31 mouse cellular contexts compared by ENCODE assay signal in the genomic region with DNA sequence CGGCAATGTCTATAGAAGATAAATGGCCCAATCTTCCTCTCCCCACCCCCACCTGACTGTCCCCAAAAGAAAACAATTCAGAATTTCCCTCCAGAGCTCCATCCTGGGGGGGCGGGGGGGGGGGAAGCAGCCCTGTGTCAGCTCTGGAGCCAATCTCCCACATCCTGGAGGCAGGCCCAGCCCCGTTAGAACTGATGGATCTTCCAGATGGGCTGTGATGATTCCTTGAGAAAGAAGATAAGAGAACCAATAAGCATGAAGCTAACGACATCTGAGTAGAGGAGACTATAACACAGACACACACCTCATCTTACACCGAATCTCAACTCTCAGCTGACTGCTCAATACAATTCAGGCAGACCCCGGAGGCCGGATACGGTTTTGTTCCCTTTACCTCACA.
DNase-seq lines count a peak whose midpoint lies in the region; ATAC-seq and TF ChIP-seq lines count a peak whose summit lies in the region.
"Had no signal": no experiment of that assay in that cellular context is flagged by ENCODE, and none has a peak within 500 bp of the region (broad histone marks: within the 10 kb centered on the region; RNA-seq: fewer than 3 reads in every experiment).

No protein-coding gene starts in this region.

- no peak for DNase-seq in embryonic facial prominence, embryonic 10.5 days (ENCODE audit: low spot score)
- DNase-seq in heart, adult 11 months = peak; percentile 97
- no peak for DNase-seq in hindbrain, embryonic 10.5 days (ENCODE audit: low spot score)
- no peak for DNase-seq in hindbrain, embryonic 11.5 days (ENCODE audit: low spot score)
- DNase-seq in limb, embryonic 14.5 days (ENCODE audit: low spot score) = peak; percentile 20
- DNase-seq in lung, postnatal 0 days (ENCODE audit: low spot score) = no peak
- DNase-seq: adrenal gland, postnatal 10 days; cerebellum, adult 8-10 months; cerebellum, postnatal 25 days; gastrocnemius, postnatal 25 days; kidney, adult 8-10 months; kidney, postnatal 4 days; layer of hippocampus, postnatal 36 days; left cerebral cortex, postnatal 4 days; lung, embryonic 14.5 days; retina, postnatal 1 day; right cerebral cortex, postnatal 14 days; thymus, postnatal 25 days had no signal

- H3K4me3 ChIP-seq in embryonic facial prominence, embryonic 15.5 days (replicated peaks) = no peak overlapping the region
- H3K4me3 ChIP-seq in embryonic facial prominence, embryonic 10.5 days = no peak overlapping the region
- no peak overlapping the region for H3K4me3 ChIP-seq in heart, embryonic 11.5 days (ENCODE audit: low read depth, low read length)
- no peak overlapping the region for H3K4me3 ChIP-seq in hindbrain, embryonic 10.5 days
- no peak overlapping the region for H3K4me3 ChIP-seq in hindbrain, embryonic 11.5 days (ENCODE audit: low read depth, low read length)
- no peak overlapping the region for H3K4me3 ChIP-seq in limb, embryonic 14.5 days (replicated peaks; ENCODE audit: low read length)
- H3K4me3 ChIP-seq in lung, postnatal 0 days (ENCODE audit: low read depth, low read length) = no peak overlapping the region
- H3K4me3 ChIP-seq: forebrain, embryonic 15.5 days; heart, embryonic 15.5 days; hindbrain, embryonic 13.5 days; liver, embryonic 15.5 days; midbrain, embryonic 10.5 days; midbrain, embryonic 15.5 days; neural tube, embryonic 15.5 days; stomach, embryonic 15.5 days had no signal

- no peak overlapping the region for H3K4me2 ChIP-seq in embryonic facial prominence, embryonic 15.5 days (replicated peaks)
- no peak overlapping the region for H3K4me2 ChIP-seq in heart, embryonic 11.5 days
- H3K4me2 ChIP-seq in hindbrain, embryonic 11.5 days (replicated peaks; ENCODE audit: low read depth, low read length) = no peak overlapping the region
- no peak overlapping the region for H3K4me2 ChIP-seq in limb, embryonic 14.5 days (replicated peaks; ENCODE audit: low read depth, low read length, severe bottlenecking)
- H3K4me2 ChIP-seq in lung, postnatal 0 days (replicated peaks; ENCODE audit: low read depth, low read length) = no peak overlapping the region
- H3K4me2 ChIP-seq: forebrain, embryonic 15.5 days; heart, embryonic 15.5 days; hindbrain, embryonic 13.5 days; liver, embryonic 15.5 days; lung, embryonic 14.5 days; midbrain, embryonic 15.5 days; neural tube, embryonic 15.5 days; stomach, embryonic 15.5 days had no signal

- TF ChIP-seq CTCF in lung, postnatal 0 days (IDR thresholded peaks at IDR 0.05) = no peak

- no peaks in the 10 kb centered on the region for H3K4me1 ChIP-seq in embryonic facial prominence, embryonic 15.5 days
- H3K4me1 ChIP-seq in embryonic facial prominence, embryonic 10.5 days = peaks cover 3% of the 10 kb centered on the region; the same call in 1 of the 2 replicates
- H3K4me1 ChIP-seq in heart, embryonic 11.5 days (ENCODE audit: control insufficient read depth, insufficient read depth, low read length) = no peaks in the 10 kb centered on the region
- H3K4me1 ChIP-seq in hindbrain, embryonic 10.5 days (replicated peaks) = no peaks in the 10 kb centered on the region; the same call in 1 of the 2 replicates
- no peaks in the 10 kb centered on the region for H3K4me1 ChIP-seq in hindbrain, embryonic 11.5 days (replicated peaks; ENCODE audit: control insufficient read depth, insufficient read depth, low read length)
- no peaks in the 10 kb centered on the region for H3K4me1 ChIP-seq in limb, embryonic 14.5 days (ENCODE audit: control insufficient read depth, insufficient read depth, low read length)
- H3K4me1 ChIP-seq in lung, postnatal 0 days (ENCODE audit: insufficient read depth, low read depth, low read length) = no peaks in the 10 kb centered on the region
- H3K4me1 ChIP-seq: forebrain, embryonic 15.5 days; heart, embryonic 15.5 days; hindbrain, embryonic 13.5 days; midbrain, embryonic 10.5 days; midbrain, embryonic 15.5 days; neural tube, embryonic 15.5 days; stomach, embryonic 15.5 days had no signal

- TF ChIP-seq EP300 in lung, postnatal 0 days (IDR thresholded peaks at IDR 0.05) = no peak

- no peaks in the 10 kb centered on the region for H3K9me3 ChIP-seq in embryonic facial prominence, embryonic 15.5 days (replicated peaks)
- H3K9me3 ChIP-seq in embryonic facial prominence, embryonic 10.5 days = no peaks in the 10 kb centered on the region
- no peaks in the 10 kb centered on the region for H3K9me3 ChIP-seq in heart, embryonic 11.5 days (replicated peaks; ENCODE audit: control insufficient read depth, low read length)
- H3K9me3 ChIP-seq in hindbrain, embryonic 10.5 days = no peaks in the 10 kb centered on the region
- H3K9me3 ChIP-seq in hindbrain, embryonic 11.5 days (ENCODE audit: control insufficient read depth, low read length) = no peaks in the 10 kb centered on the region
- no peaks in the 10 kb centered on the region for H3K9me3 ChIP-seq in limb, embryonic 14.5 days (ENCODE audit: control insufficient read depth, low read length)
- H3K9me3 ChIP-seq in lung, postnatal 0 days (ENCODE audit: low read length) = no peaks in the 10 kb centered on the region
- H3K9me3 ChIP-seq: forebrain, embryonic 15.5 days; heart, embryonic 15.5 days; hindbrain, embryonic 13.5 days; liver, embryonic 15.5 days; midbrain, embryonic 10.5 days; midbrain, embryonic 15.5 days; neural tube, embryonic 15.5 days; stomach, embryonic 15.5 days had no signal

- ATAC-seq in embryonic facial prominence, embryonic 15.5 days (ENCODE audit: insufficient number of reproducible peaks, low FRiP score, low TSS enrichment, low read depth) = 0 out of 2 replicates have a peak, but pooled peaks have one; percentile 39
- no peak for ATAC-seq in heart, embryonic 11.5 days (replicated peaks; ENCODE audit: insufficient number of reproducible peaks, low FRiP score, low TSS enrichment)
- no peak for ATAC-seq in hindbrain, embryonic 11.5 days (ENCODE audit: low FRiP score)
- ATAC-seq in limb, embryonic 14.5 days (ENCODE audit: low FRiP score, low read depth) = peak; percentile 68; the same call in 1 of the 2 replicates
- no peak for ATAC-seq in lung, postnatal 0 days
- ATAC-seq: forebrain, embryonic 15.5 days; intestine, embryonic 16.5 days; midbrain, embryonic 15.5 days had no signal

- no peaks in the 10 kb centered on the region for H3K36me3 ChIP-seq in embryonic facial prominence, embryonic 15.5 days
- H3K36me3 ChIP-seq in embryonic facial prominence, embryonic 10.5 days (replicated peaks) = no peaks in the 10 kb centered on the region
- no peaks in the 10 kb centered on the region for H3K36me3 ChIP-seq in heart, embryonic 11.5 days (ENCODE audit: control insufficient read depth, insufficient read depth, low read length)
- no peaks in the 10 kb centered on the region for H3K36me3 ChIP-seq in hindbrain, embryonic 10.5 days
- no peaks in the 10 kb centered on the region; the same call in 1 of the 2 replicates for H3K36me3 ChIP-seq in hindbrain, embryonic 11.5 days (ENCODE audit: control insufficient read depth, insufficient read depth, low read length)
- H3K36me3 ChIP-seq in limb, embryonic 14.5 days (ENCODE audit: control insufficient read depth, insufficient read depth, low read length) = no peaks in the 10 kb centered on the region
- H3K36me3 ChIP-seq in lung, postnatal 0 days (ENCODE audit: insufficient read depth, low read length) = no peaks in the 10 kb centered on the region
- H3K36me3 ChIP-seq: forebrain, embryonic 15.5 days; G1E; heart, embryonic 15.5 days; hindbrain, embryonic 13.5 days; liver, embryonic 15.5 days; midbrain, embryonic 10.5 days; midbrain, embryonic 15.5 days; neural tube, embryonic 15.5 days; stomach, embryonic 15.5 days had no signal

- H3K9ac ChIP-seq in embryonic facial prominence, embryonic 15.5 days = no peak overlapping the region
- H3K9ac ChIP-seq in heart, embryonic 11.5 days (ENCODE audit: low read depth, low read length) = no peak overlapping the region
- no peak overlapping the region for H3K9ac ChIP-seq in hindbrain, embryonic 11.5 days (ENCODE audit: low read depth, low read length)
- H3K9ac ChIP-seq in limb, embryonic 14.5 days (ENCODE audit: low read depth, low read length, severe bottlenecking) = no peak overlapping the region
- H3K9ac ChIP-seq in lung, postnatal 0 days (replicated peaks; ENCODE audit: low read depth) = no peak overlapping the region
- H3K9ac ChIP-seq: forebrain, embryonic 15.5 days; heart, embryonic 15.5 days; hindbrain, embryonic 13.5 days; liver, embryonic 15.5 days; lung, embryonic 14.5 days; midbrain, embryonic 15.5 days; neural tube, embryonic 15.5 days; stomach, embryonic 15.5 days had no signal

- no peaks in the 10 kb centered on the region for H3K27me3 ChIP-seq in embryonic facial prominence, embryonic 15.5 days
- H3K27me3 ChIP-seq in embryonic facial prominence, embryonic 10.5 days (replicated peaks; ENCODE audit: low read depth, poor library complexity, severe bottlenecking) = no peaks in the 10 kb centered on the region
- H3K27me3 ChIP-seq in heart, embryonic 11.5 days (ENCODE audit: control insufficient read depth, insufficient read depth, low read length) = no peaks in the 10 kb centered on the region
- H3K27me3 ChIP-seq in hindbrain, embryonic 10.5 days (ENCODE audit: insufficient read depth, poor library complexity, severe bottlenecking) = no peaks in the 10 kb centered on the region
- no peaks in the 10 kb centered on the region for H3K27me3 ChIP-seq in hindbrain, embryonic 11.5 days (ENCODE audit: control insufficient read depth, insufficient read depth, low read length)
- no peaks in the 10 kb centered on the region for H3K27me3 ChIP-seq in limb, embryonic 14.5 days (ENCODE audit: control insufficient read depth, insufficient read depth, low read length)
- H3K27me3 ChIP-seq in lung, postnatal 0 days (replicated peaks; ENCODE audit: insufficient read depth, low read length) = no peaks in the 10 kb centered on the region
- H3K27me3 ChIP-seq: forebrain, embryonic 15.5 days; heart, embryonic 15.5 days; hindbrain, embryonic 13.5 days; liver, embryonic 15.5 days; midbrain, embryonic 15.5 days; neural tube, embryonic 15.5 days; stomach, embryonic 15.5 days had no signal

- WGBS in embryonic facial prominence, embryonic 15.5 days = 73% methylated on average over 8 of the region's 8 CpGs
- 80% methylated on average over 8 of the region's 8 CpGs for WGBS in embryonic facial prominence, embryonic 10.5 days
- WGBS in heart, embryonic 11.5 days (ENCODE audit: insufficient replicate concordance) = 69% methylated on average over 8 of the region's 8 CpGs
- 83% methylated on average over 8 of the region's 8 CpGs for WGBS in hindbrain, embryonic 10.5 days
- WGBS in hindbrain, embryonic 11.5 days = 61% methylated on average over 8 of the region's 8 CpGs
- 71% methylated on average over 8 of the region's 8 CpGs for WGBS in limb, embryonic 14.5 days
- WGBS in lung, postnatal 0 days = 69% methylated on average over 8 of the region's 8 CpGs

- TF ChIP-seq POLR2A in limb, embryonic 14.5 days (IDR thresholded peaks at IDR 0.05; ENCODE audit: borderline replicate concordance, extremely low read depth, insufficient read depth, insufficient read length) = no peak

- H3K27ac ChIP-seq in embryonic facial prominence, embryonic 15.5 days (replicated peaks) = no peak overlapping the region
- H3K27ac ChIP-seq in embryonic facial prominence, embryonic 10.5 days (replicated peaks) = no peak overlapping the region
- no peak overlapping the region for H3K27ac ChIP-seq in heart, embryonic 11.5 days (ENCODE audit: low read depth, low read length)
- peak overlapping the region; percentile 50; the same call in 1 of the 2 replicates for H3K27ac ChIP-seq in hindbrain, embryonic 10.5 days
- no peak overlapping the region for H3K27ac ChIP-seq in hindbrain, embryonic 11.5 days (ENCODE audit: low read depth, low read length)
- no peak overlapping the region for H3K27ac ChIP-seq in limb, embryonic 14.5 days (replicated peaks; ENCODE audit: low read depth, low read length)
- H3K27ac ChIP-seq in lung, postnatal 0 days (ENCODE audit: low read length) = no peak overlapping the region
- H3K27ac ChIP-seq: forebrain, embryonic 15.5 days; heart, embryonic 15.5 days; hindbrain, embryonic 13.5 days; kidney, postnatal 0 days; liver, embryonic 15.5 days; midbrain, embryonic 15.5 days; neural tube, embryonic 15.5 days; stomach, embryonic 15.5 days had no signal

Comparison
In these comparisons a context has a peak if more than half of its experiments do, and no peak if none do; other contexts are left out.
1. ATAC-seq: peak in embryonic facial prominence, embryonic 15.5 days (single experiment) and limb, embryonic 14.5 days (single experiment); none in heart, embryonic 11.5 days (single experiment), hindbrain, embryonic 11.5 days (single experiment) and lung, postnatal 0 days (single experiment).
2. DNase-seq: peak in heart, adult 11 months (single experiment) and limb, embryonic 14.5 days (single experiment); none in embryonic facial prominence, embryonic 10.5 days (single experiment), hindbrain, embryonic 10.5 days (single experiment), hindbrain, embryonic 11.5 days (single experiment) and lung, postnatal 0 days (single experiment).